ENCODE assay signal across 14 mouse cellular contexts in the genomic region with DNA sequence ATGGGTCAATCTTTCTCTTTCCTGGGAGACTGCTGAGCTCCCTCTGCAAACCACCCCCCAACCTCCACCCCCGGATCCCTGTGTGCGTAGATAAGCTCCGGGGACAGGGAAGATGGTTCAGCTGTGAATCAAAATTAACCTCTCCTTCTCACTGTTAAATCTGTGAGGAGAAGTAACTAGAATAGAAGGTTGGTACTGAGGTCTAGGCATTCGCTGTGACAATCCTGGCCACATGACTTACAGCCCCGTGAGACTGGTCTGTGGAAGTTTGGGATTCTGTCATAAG.
"Had no signal": no experiment of that assay in that cellular context is flagged by ENCODE, and none has a peak within 500 bp of the region (broad histone marks: within the 10 kb centered on the region; RNA-seq: fewer than 3 reads in every experiment).

No protein-coding gene starts in this region.

- DNase-seq: kidney, postnatal 10 days; kidney, postnatal 4 days; lung, embryonic 14.5 days; lung, postnatal 10 days; lung, postnatal 4 days; thymus, postnatal 4 days had no signal

- H3K36me3 ChIP-seq: limb, embryonic 13.5 days; liver, embryonic 15.5 days; midbrain, embryonic 10.5 days; midbrain, embryonic 15.5 days; neural tube, embryonic 12.5 days; stomach, embryonic 15.5 days had no signal

- H3K9ac ChIP-seq: limb, embryonic 13.5 days; liver, embryonic 15.5 days; lung, embryonic 14.5 days; midbrain, embryonic 15.5 days; neural tube, embryonic 12.5 days; stomach, embryonic 15.5 days had no signal

- H3K4me2 ChIP-seq: limb, embryonic 13.5 days; liver, embryonic 11.5 days; liver, embryonic 15.5 days; lung, embryonic 14.5 days; midbrain, embryonic 15.5 days; neural tube, embryonic 12.5 days; stomach, embryonic 15.5 days had no signal

- H3K4me1 ChIP-seq: liver, embryonic 15.5 days; midbrain, embryonic 10.5 days; midbrain, embryonic 15.5 days; neural tube, embryonic 12.5 days had no signal

- H3K4me3 ChIP-seq: layer of hippocampus, adult 2 months; limb, embryonic 13.5 days; liver, embryonic 15.5 days; midbrain, embryonic 10.5 days; midbrain, embryonic 15.5 days; neural tube, embryonic 12.5 days; stomach, embryonic 15.5 days had no signal

- ATAC-seq: midbrain, embryonic 15.5 days had no signal

- H3K27ac ChIP-seq: layer of hippocampus, adult 2 months; limb, embryonic 13.5 days; liver, embryonic 15.5 days; midbrain, embryonic 10.5 days; midbrain, embryonic 15.5 days; neural tube, embryonic 12.5 days; stomach, embryonic 15.5 days had no signal

- H3K9me3 ChIP-seq: limb, embryonic 13.5 days; liver, embryonic 15.5 days; midbrain, embryonic 10.5 days; midbrain, embryonic 15.5 days; neural tube, embryonic 12.5 days; stomach, embryonic 15.5 days had no signal

- H3K27me3 ChIP-seq: limb, embryonic 13.5 days; liver, embryonic 15.5 days; midbrain, embryonic 15.5 days; neural tube, embryonic 12.5 days; stomach, embryonic 15.5 days had no signal
